Mouse (Mus musculus) CH12.LX (cell line): Measurements from ENCODE around the gene Gm44503. TPM values are rescaled to one million over a fixed set of nuclear protein-coding genes. Genes with fewer than 3 reads are reported as not detected.

Source experiments
- DNase-seq: peaks from one replicate; pipeline ENCODE4 v3.0.0-alpha.2; 2013; ENCODE audit errors: extremely low read depth
- H3K27ac ChIP-seq: 2 replicates; pipeline ENCODE4 v1.5.1; 2012; ENCODE audit warnings: low read depth, mild to moderate bottlenecking, control low read depth, moderate library complexity; ENCODE audit not compliant: insufficient read depth
- H3K27me3 ChIP-seq: replicated peaks from 2 replicates; pipeline ENCODE3; 2012; ENCODE audit warnings: inconsistent platforms
- H3K36me3 ChIP-seq, 2 experiments: replicated peaks in 1 of 2; 2 replicates each; pipeline versions ENCODE3 to v1.6.1; 2012; ENCODE audit warnings: inconsistent platforms in 1 of 2, low read length in 1 of 2, mild to moderate bottlenecking in 1 of 2, mixed read lengths in 1 of 2, moderate library complexity in 1 of 2; ENCODE audit not compliant: control insufficient read depth in 1 of 2, insufficient read depth in 1 of 2
- H3K4me1 ChIP-seq, 2 experiments: 2 replicates each; pipeline ENCODE4 v1.6.1; 2012; ENCODE audit warnings: inconsistent platforms in 1 of 2, moderate library complexity in 1 of 2; ENCODE audit not compliant: insufficient read depth in 2 of 2, control insufficient read depth in 1 of 2
- H3K4me2 ChIP-seq: 2 replicates; pipeline ENCODE4 v1.6.1; 2012; ENCODE audit warnings: low read depth, mild to moderate bottlenecking, control low read depth; ENCODE audit not compliant: poor library complexity, insufficient read depth, severe bottlenecking
- H3K4me3 ChIP-seq, 3 experiments: fragments of 150-350 bp in 1 of 3; sonication (generic) in 1 of 3; replicated peaks in 1 of 3; 2 replicates each; pipeline versions ENCODE3 to v1.5.1; 2011 to 2012; ENCODE audit warnings: low read depth in 2 of 3, low read length in 2 of 3, mild to moderate bottlenecking in 2 of 3, moderate library complexity in 2 of 3, control low read depth in 1 of 3, improper control_type of control experiment in 1 of 3, inconsistent platforms in 1 of 3, mixed read lengths in 1 of 3; ENCODE audit not compliant: poor library complexity in 1 of 3
- H3K79me2 ChIP-seq: replicated peaks from 2 replicates; pipeline ENCODE4 v1.6.1; 2012; ENCODE audit warnings: mild to moderate bottlenecking, moderate library complexity; ENCODE audit not compliant: control insufficient read depth, poor library complexity, insufficient read depth, severe bottlenecking; ENCODE audit errors: extremely low read depth
- H3K9ac ChIP-seq: 2 replicates; pipeline ENCODE4 v1.6.1; 2012; ENCODE audit warnings: low read depth, mild to moderate bottlenecking, control low read depth, moderate library complexity; ENCODE audit not compliant: insufficient read depth
- H3K9me3 ChIP-seq: replicated peaks from 2 replicates; pipeline ENCODE3; 2012; ENCODE audit warnings: low read length, inconsistent platforms, mixed read lengths
- BHLHE40 ChIP-seq: IDR thresholded peaks from 2 replicates; pipeline ENCODE4 v1.6.1; 2011; ENCODE audit warnings: mild to moderate bottlenecking, low read depth, low read length, improper control_type of control experiment
- CHD2 ChIP-seq: IDR thresholded peaks from 2 replicates; pipeline ENCODE4 v1.6.1; 2011; ENCODE audit warnings: low read length, improper control_type of control experiment
- CTCF ChIP-seq, 2 experiments: IDR thresholded peaks in 1 of 2; conservative IDR thresholded peaks in 1 of 2; 2 replicates each; pipeline ENCODE4 v1.5.1; 2011 to 2012; ENCODE audit warnings: low read depth in 2 of 2, low read length in 2 of 2, improper control_type of control experiment in 1 of 2, inconsistent platforms in 1 of 2, mild to moderate bottlenecking in 1 of 2, moderate library complexity in 1 of 2
- E2F4 ChIP-seq: IDR thresholded peaks from 2 replicates; pipeline ENCODE4 v1.6.1; 2011; ENCODE audit warnings: low read depth, low read length, improper control_type of control experiment; ENCODE audit not compliant: insufficient replicate concordance
- ELF1 ChIP-seq: IDR thresholded peaks from 2 replicates; pipeline ENCODE4 v1.6.1; 2014; ENCODE audit warnings: low read depth, mild to moderate bottlenecking, inconsistent platforms, low read length, improper control_type of control experiment
- ETS1 ChIP-seq: conservative IDR thresholded peaks from 2 replicates; pipeline ENCODE4 v1.6.1; 2012; ENCODE audit warnings: low read depth, mild to moderate bottlenecking, inconsistent platforms, low read length, improper control_type of control experiment, moderate library complexity
- GABPA ChIP-seq: IDR thresholded peaks from 2 replicates; pipeline ENCODE4 v1.6.1; 2012; ENCODE audit warnings: low read depth, low read length, improper control_type of control experiment, inconsistent platforms; ENCODE audit not compliant: insufficient replicate concordance
- HCFC1 ChIP-seq: IDR thresholded peaks from 2 replicates; pipeline ENCODE4 v1.6.1; 2012; ENCODE audit warnings: low read depth, mild to moderate bottlenecking, inconsistent platforms, low read length, improper control_type of control experiment
- IRF4 ChIP-seq: IDR thresholded peaks from 2 replicates; pipeline ENCODE4 v1.6.1; 2014; ENCODE audit warnings: low read depth, mild to moderate bottlenecking, inconsistent platforms, low read length, improper control_type of control experiment
- JUND ChIP-seq: conservative IDR thresholded peaks from 2 replicates; pipeline ENCODE4 v1.6.1; 2011; ENCODE audit warnings: low read depth, low read length, improper control_type of control experiment
- MAZ ChIP-seq: IDR thresholded peaks from 2 replicates; pipeline ENCODE4 v1.6.1; 2012; ENCODE audit warnings: low read depth, mild to moderate bottlenecking, inconsistent platforms, low read length, improper control_type of control experiment, moderate library complexity
- MEF2A ChIP-seq: IDR thresholded peaks from 2 replicates; pipeline ENCODE4 v1.6.1; 2014; ENCODE audit warnings: low read depth, mild to moderate bottlenecking, inconsistent platforms, low read length, improper control_type of control experiment, borderline replicate concordance
- NRF1 ChIP-seq: IDR thresholded peaks from 2 replicates; pipeline ENCODE4 v1.6.1; 2014; ENCODE audit warnings: low read depth, mild to moderate bottlenecking, inconsistent platforms, low read length, improper control_type of control experiment, moderate library complexity
- PAX5 ChIP-seq: IDR thresholded peaks from 2 replicates; pipeline ENCODE4 v1.6.1; 2012; ENCODE audit warnings: low read length, inconsistent platforms, mixed read lengths
- POLR2A ChIP-seq: IDR thresholded peaks from 2 replicates; pipeline ENCODE4 v1.6.1; 2011; ENCODE audit warnings: low read depth, mild to moderate bottlenecking, improper control_type of control experiment, low read length
- POLR2AphosphoS2 ChIP-seq: IDR thresholded peaks from 2 replicates; pipeline ENCODE4 v1.6.1; 2011; ENCODE audit warnings: low read depth, low read length, improper control_type of control experiment
- RAD21 ChIP-seq: IDR thresholded peaks from 2 replicates; pipeline ENCODE4 v1.6.1; 2011; ENCODE audit warnings: low read depth, mild to moderate bottlenecking, low read length, improper control_type of control experiment, moderate library complexity
- RCOR1 ChIP-seq: conservative IDR thresholded peaks from 2 replicates; pipeline ENCODE4 v1.6.1; 2012; ENCODE audit warnings: low read depth, mild to moderate bottlenecking, inconsistent platforms, low read length, improper control_type of control experiment
- SIN3A ChIP-seq: IDR thresholded peaks from 2 replicates; pipeline ENCODE4 v1.6.1; 2012; ENCODE audit warnings: low read length, improper control_type of control experiment, inconsistent platforms
- SMC3 ChIP-seq: IDR thresholded peaks from 2 replicates; pipeline ENCODE4 v1.6.1; 2011; ENCODE audit warnings: low read depth, low read length, improper control_type of control experiment
- TBP ChIP-seq: conservative IDR thresholded peaks from 2 replicates; pipeline ENCODE4 v1.6.1; 2011; ENCODE audit warnings: low read depth, low read length, improper control_type of control experiment
- TCF12 ChIP-seq: IDR thresholded peaks from 2 replicates; pipeline ENCODE4 v1.6.1; 2014; ENCODE audit warnings: low read depth, mild to moderate bottlenecking, inconsistent platforms, low read length, improper control_type of control experiment
- ZC3H11A ChIP-seq: IDR thresholded peaks from 2 replicates; pipeline ENCODE4 v1.6.1; 2012; ENCODE audit warnings: low read depth, mild to moderate bottlenecking, inconsistent platforms, low read length, improper control_type of control experiment
- ZKSCAN1 ChIP-seq: IDR thresholded peaks from 2 replicates; pipeline ENCODE4 v1.6.1; 2012; ENCODE audit warnings: low read depth, inconsistent platforms, low read length, improper control_type of control experiment, borderline replicate concordance
- ZMIZ1 ChIP-seq: IDR thresholded peaks from 2 replicates; pipeline ENCODE4 v1.6.1; 2012; ENCODE audit warnings: low read depth, mild to moderate bottlenecking, inconsistent platforms, low read length, improper control_type of control experiment
- dilution Hi-C: fragments of 300-500 bp; cut with MboI; formaldehyde crosslinking; loops from 2 replicates; pipeline ENCODE4 v1.14.3; 2020; ENCODE audit warnings: low sequenced_read_pairs; ENCODE audit not compliant: extremely low pct_unique_long_range_greater_than_20kb, extremely low pct_ligation_motif_present
- in situ Hi-C: fragments of 300-500 bp; cut with MboI; formaldehyde crosslinking; loops from 3 replicates; pipeline ENCODE4 v1.14.3; 2019; ENCODE audit warnings: low sequenced_read_pairs, low pct_ligation_motif_present, low pct_unique_long_range_greater_than_20kb, mixed read lengths
- polyA plus RNA-seq: library from polyadenylated mRNA; unstranded; fragments of >175 nt; gene quantifications from 2 replicates; pipeline ENCODE4 v1.2.1, GENCODE M21; 2012; ENCODE audit warnings: low read depth; ENCODE audit not compliant: insufficient read length
- total RNA-seq, 2 experiments: library from RNA; depleted of rRNA; stranded (reverse); fragments of 300-350 nt in 1 of 2; fragments of >200 nt in 1 of 2; gene quantifications; 2 replicates each; pipeline ENCODE4 v1.2.3; 2012 to 2014

Gene Gm44503
- total and polyA plus RNA-seq, 3 experiments, result not detected

GRCm38 (mm10) chr9:72992576-72992975 lies 33.9 kb downstream of the Gm44503 start:
- no peaks in the 10 kb centered on the region for H3K9me3 ChIP-seq
- in situ Hi-C loops, result no loop called here
- no peaks in the 10 kb centered on the region; the same call in 1 of the 2 replicates for H3K79me2 ChIP-seq
- no peak for DNase-seq
- no peak overlapping the region for H3K4me2 ChIP-seq
- dilution Hi-C loops, result no loop called here
- H3K27ac ChIP-seq, result no peak overlapping the region
- no peak overlapping the region for H3K4me3 ChIP-seq
- H3K4me1 ChIP-seq, result peaks cover under 1 to 2% of the 10 kb centered on the region in 2 experiments; a peak in 2 of 4 replicates
- no peak overlapping the region for H3K9ac ChIP-seq
- no peaks in the 10 kb centered on the region for H3K36me3 ChIP-seq
- TF ChIP-seq BHLHE40 (no peak), MAZ (no peak), SMC3 (no peak), RCOR1 (no peak), ZKSCAN1 (no peak), POLR2A (no peak), TCF12 (no peak), ZMIZ1 (no peak), E2F4 (no peak), JUND (no peak), MEF2A (no peak), IRF4 (no peak), TBP (no peak), GABPA (no peak), PAX5 (no peak), SIN3A (no peak), POLR2AphosphoS2 (no peak), ZC3H11A (no peak), RAD21 (no peak), NRF1 (no peak)
- H3K27me3 ChIP-seq, result no peaks in the 10 kb centered on the region

- Histone ChIP-seq H3K36me3 (no peaks in the 10 kb centered on the region), H3K27ac (no peak overlapping the region), H3K27me3 (no peaks in the 10 kb centered on the region), H3K4me1 (no peaks in the 10 kb centered on the region), H3K4me2 (no peak overlapping the region), H3K9ac (no peak overlapping the region), H3K79me2 (no peaks in the 10 kb centered on the region; the same call in 1 of the 2 replicates), H3K4me3 (no peak overlapping the region), H3K9me3 (no peaks in the 10 kb centered on the region)
- in situ Hi-C loops (no loop called here), dilution Hi-C loops (no loop called here)
- no peak for DNase-seq
- TF ChIP-seq ETS1, result no peak
- TF ChIP-seq GABPA, result no peak
- no peak for TF ChIP-seq SIN3A
- TF ChIP-seq ELF1, result no peak
- TF ChIP-seq RAD21, result no peak
- TF ChIP-seq E2F4, result no peak
- no peak for TF ChIP-seq HCFC1
- TF ChIP-seq IRF4, result no peak
- no peak for TF ChIP-seq POLR2AphosphoS2
- no peak for TF ChIP-seq CHD2
- TF ChIP-seq NRF1, result no peak
- TF ChIP-seq TBP, result no peak
- TF ChIP-seq CTCF (conservative IDR thresholded peaks at IDR 0.05 in 1 of 2, IDR thresholded peaks at IDR 0.05 in 1 of 2; ENCODE audit: low read depth in 2 of 2, low read length in 2 of 2), result no peak
- no peak for TF ChIP-seq POLR2A
Measured at GRCm38 (mm10) chr9:72996167-72996566, 37.5 kb downstream of the Gm44503 start.
